9 mouse cellular contexts compared by ENCODE assay signal in the genomic region with DNA sequence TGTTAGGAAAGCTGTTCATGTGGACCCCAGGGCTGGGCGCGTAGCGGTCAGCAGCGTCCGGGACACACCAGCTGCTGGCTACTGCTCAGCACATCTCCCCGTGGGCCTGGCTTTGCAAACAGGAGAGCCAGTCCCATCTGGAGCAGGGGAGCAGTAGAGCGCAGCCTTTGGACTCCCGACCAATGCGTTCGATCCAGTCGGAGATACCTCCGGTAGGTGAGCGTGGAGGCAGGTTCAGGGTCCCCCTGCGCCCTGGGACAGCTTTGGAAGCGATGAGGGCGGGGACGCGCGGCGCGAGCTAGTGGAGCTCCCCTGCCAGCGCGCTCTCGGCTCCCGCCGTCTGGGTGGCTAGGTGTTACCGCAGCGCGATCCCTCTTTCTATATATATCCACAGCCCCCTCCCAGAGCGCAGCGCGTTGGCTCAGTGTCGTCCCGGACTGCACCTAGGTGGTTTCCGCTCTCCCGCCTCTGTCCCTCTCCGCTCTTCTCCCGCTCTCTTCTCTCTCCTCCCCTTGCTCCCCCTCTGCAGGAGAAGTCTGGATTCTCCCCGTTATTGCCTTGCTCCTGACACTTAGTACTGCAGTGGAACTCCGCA. TPM values are rescaled to one million over a fixed set of nuclear protein-coding genes. Genes with fewer than 3 reads are reported as not detected.
DNase-seq lines count a peak whose midpoint lies in the region; ATAC-seq and TF ChIP-seq lines count a peak whose summit lies in the region.
"Had no signal": no experiment of that assay in that cellular context is flagged by ENCODE, and none has a peak within 500 bp of the region (broad histone marks: within the 10 kb centered on the region; RNA-seq: fewer than 3 reads in every experiment).

A gene (minus strand): TSS at position 357 of the 595 bp plus-strand sequence.

- H3K27me3 ChIP-seq in spleen, adult 2 months (ENCODE audit: control insufficient read depth, insufficient read depth, low read length), result peaks cover 2% of the 10 kb centered on the region; the same call in 1 of the 2 replicates
- H3K27me3 ChIP-seq in intestine, embryonic 16.5 days (replicated peaks; ENCODE audit: control insufficient read depth, insufficient read depth, low read length), result peaks cover 16% of the 10 kb centered on the region
- 0 out of 2 replicates have a peak, but pooled peaks cover 6% of the 10 kb centered on the region for H3K27me3 ChIP-seq in neural tube, embryonic 12.5 days (replicated peaks)

- H3K27ac ChIP-seq in spleen, adult 2 months (ENCODE audit: insufficient read depth, low read length), result no peak within 1 kb of the TSS
- H3K27ac ChIP-seq in intestine, embryonic 16.5 days (ENCODE audit: low read length), result no peak within 1 kb of the TSS
- no peak within 1 kb of the TSS for H3K27ac ChIP-seq in neural tube, embryonic 12.5 days

- TF ChIP-seq CTCF in spleen, adult 2 months (IDR thresholded peaks at IDR 0.05; ENCODE audit: extremely low read depth, insufficient read depth, insufficient read length, insufficient replicate concordance), result no peak

- no peak for DNase-seq in spleen, adult 2 months (ENCODE audit: low read depth in 1 of 2, low spot score in 2 of 2)
- no peak for DNase-seq in spleen, adult 12 weeks (ENCODE audit: low spot score)
- DNase-seq in liver, result peak; percentile 29
- no peak for DNase-seq in spleen, adult 18-20 months

- ATAC-seq in common myeloid progenitor, adult 5-6 weeks (replicated peaks; ENCODE audit: low read depth, poor library complexity, severe bottlenecking), result peak; percentile 34
- ATAC-seq in granulocyte monocyte progenitor cell, adult 5-6 weeks (replicated peaks; ENCODE audit: poor library complexity, severe bottlenecking), result peak; percentile 57
- peak; percentile 71 for ATAC-seq in intestine, embryonic 16.5 days
- ATAC-seq in neural tube, embryonic 12.5 days (ENCODE audit: low FRiP score, low read depth), result peak; percentile 74
- ATAC-seq: Patski had no signal

- H3K4me3 ChIP-seq in spleen, adult 2 months (ENCODE audit: extremely low read depth, insufficient read depth, insufficient read length), result no peak within 1 kb of the TSS
- peak within 1 kb of the TSS; percentile 49 for H3K4me3 ChIP-seq in intestine, embryonic 16.5 days (ENCODE audit: low read length)
- H3K4me3 ChIP-seq in neural tube, embryonic 12.5 days, result peak within 1 kb of the TSS; percentile 46

- peak within 1 kb of the TSS; percentile 80 for H3K4me2 ChIP-seq in intestine, embryonic 16.5 days (ENCODE audit: low read depth, low read length)
- H3K4me2 ChIP-seq in neural tube, embryonic 12.5 days (replicated peaks), result peak within 1 kb of the TSS; percentile 84

- H3K9me3 ChIP-seq in intestine, embryonic 16.5 days (ENCODE audit: control insufficient read depth, low read length), result no peaks in the 10 kb centered on the region
- H3K9me3 ChIP-seq in neural tube, embryonic 12.5 days, result no peaks in the 10 kb centered on the region

- H3K36me3 ChIP-seq in spleen, adult 2 months (ENCODE audit: control insufficient read depth, insufficient read depth, low read length), result no peaks in the 10 kb centered on the region
- H3K36me3 ChIP-seq in intestine, embryonic 16.5 days (ENCODE audit: control insufficient read depth, insufficient read depth, low read length), result no peaks in the 10 kb centered on the region
- no peaks in the 10 kb centered on the region for H3K36me3 ChIP-seq in neural tube, embryonic 12.5 days

- peaks cover 2% of the 10 kb centered on the region; the same call in 1 of the 2 replicates for H3K4me1 ChIP-seq in spleen, adult 2 months (ENCODE audit: control insufficient read depth, insufficient read depth, insufficient read length)
- peaks cover 5% of the 10 kb centered on the region; the same call in 1 of the 2 replicates for H3K4me1 ChIP-seq in intestine, embryonic 16.5 days (ENCODE audit: control insufficient read depth, insufficient read depth, low read length)
- peaks cover 6% of the 10 kb centered on the region; the same call in 1 of the 2 replicates for H3K4me1 ChIP-seq in neural tube, embryonic 12.5 days

- 9% methylated on average over 40 of the region's 40 CpGs for WGBS in spleen, adult 2 months
- under 1% methylated on average over 40 of the region's 40 CpGs for WGBS in intestine, embryonic 16.5 days
- under 1% methylated on average over 40 of the region's 40 CpGs for WGBS in neural tube, embryonic 12.5 days

- peak within 1 kb of the TSS; percentile 34 for H3K9ac ChIP-seq in intestine, embryonic 16.5 days (ENCODE audit: low read depth, low read length)
- peak within 1 kb of the TSS; percentile 60 for H3K9ac ChIP-seq in neural tube, embryonic 12.5 days

- TF ChIP-seq POLR2A in spleen, adult 2 months (IDR thresholded peaks at IDR 0.05; ENCODE audit: low read depth, low read length), result no peak

RNA-seq across cellular contexts. Expression of the gene that starts here (rescaled TPM):
- 16.5 and 20.3 TPM in 2 replicates for polyA plus RNA-seq in spleen, adult 2 months (2012; rRNA removed)
- total RNA-seq in common myeloid progenitor, adult 5-6 weeks (2017), result 5.8 and 8.5 TPM in 2 replicates
- total RNA-seq in granulocyte monocyte progenitor cell, adult 5-6 weeks (2014; fragmentation: Nextera tagmentation), result 18.5 and 25.8 TPM in 2 replicates
- 5.3 and 8.1 TPM in 2 replicates for total RNA-seq in granulocyte monocyte progenitor cell, adult 5-6 weeks (2017)
- 4.9 and 6.0 TPM in 2 replicates for polyA plus RNA-seq in intestine, embryonic 16.5 days (2015; fragmentation: Nextera tagmentation; extraction: Ambion mirVana)
- 6.1 and 6.3 TPM in 2 replicates for polyA plus RNA-seq in neural tube, embryonic 12.5 days (2016; fragmentation: Nextera tagmentation; extraction: Ambion mirVana)
